Mouse (Mus musculus) bone marrow macrophage, adult 2 months (primary cell): ENCODE data around the gene Amtn. TPM values are rescaled to one million over a fixed set of nuclear protein-coding genes. Genes with fewer than 3 reads are reported as not detected.

Experiments used
- H3K27ac ChIP-seq: 2 replicates; pipeline ENCODE4 v1.5.1; 2012; ENCODE audit warnings: low read depth, low read length; ENCODE audit not compliant: insufficient read depth
- H3K4me1 ChIP-seq: 2 replicates; pipeline ENCODE4 v1.6.1; 2012; ENCODE audit warnings: low read length; ENCODE audit not compliant: control insufficient read depth, insufficient read depth
- H3K4me3 ChIP-seq: 2 replicates; pipeline ENCODE4 v1.5.1; 2012; ENCODE audit warnings: mild to moderate bottlenecking, low read length, moderate library complexity; ENCODE audit not compliant: insufficient read depth
- CTCF ChIP-seq: IDR thresholded peaks from 2 replicates; pipeline ENCODE4 v1.5.1; 2012; ENCODE audit warnings: low read depth, mild to moderate bottlenecking, low read length, moderate library complexity
- POLR2A ChIP-seq: IDR thresholded peaks from 2 replicates; pipeline ENCODE4 v1.6.1; 2012; ENCODE audit warnings: mild to moderate bottlenecking, low read depth, low read length, borderline replicate concordance
- polyA plus RNA-seq: library from polyadenylated mRNA; stranded (reverse); fragments of >200 nt; gene quantifications from 2 replicates; pipeline ENCODE4 v1.2.4, GENCODE M21; 2012; ENCODE audit not compliant: missing spikeins, insufficient read depth, insufficient read length

Amtn gene
- polyA plus RNA-seq, 1 experiment, result not detected

- Histone ChIP-seq H3K4me3 (no peak overlapping the region), H3K27ac (no peak overlapping the region), H3K4me1 (no peaks in the 10 kb centered on the region)
- TF ChIP-seq POLR2A (no peak), CTCF (no peak)
Measured at GRCm38 (mm10) chr5:88426753-88427152, 50.8 kb downstream of the Amtn start.

Other genes starting within 250 kb of the Amtn start
- gene Gm11115, start 222.0 kb upstream of the Amtn start, polyA plus RNA-seq, result not detected in 2 replicates
- gene Gm7714, start 107.2 kb upstream of the Amtn start, polyA plus RNA-seq, result not detected in 2 replicates
- not detected in 2 replicates for gene Prol1, start 58.8 kb upstream of the Amtn start, polyA plus RNA-seq
- gene Ambn, start 79.9 kb downstream of the Amtn start, polyA plus RNA-seq, result not detected in 2 replicates
- gene Enam, start 111.9 kb downstream of the Amtn start, polyA plus RNA-seq, result not detected in 2 replicates
- gene Jchain, start 151.8 kb downstream of the Amtn start, polyA plus RNA-seq, result 0.40 TPM in 1 of 2 replicates, not detected in the other
- 87.5 and 105 TPM in 2 replicates for gene Utp3, start 178.4 kb downstream of the Amtn start, polyA plus RNA-seq
- gene Rufy3, start 188.9 kb downstream of the Amtn start, polyA plus RNA-seq, result 38.1 and 41.2 TPM in 2 replicates